Mouse (Mus musculus) left cerebral cortex, postnatal 36 days (tissue): ENCODE measurements at regions not wholly inside any gene's neighbourhood (a gene's known extent, or its start where the extent isn't known, plus 50 kb on each side); places are given as distances from the start of the nearest gene placed in this dataset.
"Not testable (repeated sequence)": the region's sequence is repeated elsewhere in the genome, so short reads cannot be mapped to it uniquely, and the experiment has no call there.

Experiments
- DNase-seq, 2 experiments: peaks; one replicate each; pipeline ENCODE4 v3.0.0; 2021 to 2022; ENCODE audit warnings: low spot score in 2 of 2, mixed read lengths in 1 of 2
- intact Hi-C: fragments of 180-260 bp; cut with DNase I; formaldehyde crosslinking; loops from one replicate; pipeline ENCODE4 v1.15.1; 2025

DNA sequence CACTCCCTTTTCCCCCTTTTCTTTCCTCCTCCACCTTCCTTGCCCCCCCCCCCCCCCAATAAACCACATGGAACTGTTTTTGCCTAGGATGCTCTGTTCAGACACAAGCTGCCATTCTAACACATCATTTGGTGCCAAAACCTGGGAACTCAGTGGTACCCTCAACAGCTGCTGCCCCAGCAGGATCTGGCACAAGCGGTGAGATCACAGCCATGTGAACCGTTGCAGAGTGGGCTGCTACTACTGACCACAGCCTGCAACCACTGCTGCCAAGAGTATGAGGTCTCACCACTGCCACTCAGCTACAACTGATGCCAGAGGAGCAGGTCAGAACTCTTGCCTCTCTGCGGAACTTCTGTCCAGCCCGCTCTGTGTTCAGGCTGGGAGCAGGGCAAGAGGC, 206.2 kb downstream of the Pcsk1 start:
- no peak for DNase-seq

DNA sequence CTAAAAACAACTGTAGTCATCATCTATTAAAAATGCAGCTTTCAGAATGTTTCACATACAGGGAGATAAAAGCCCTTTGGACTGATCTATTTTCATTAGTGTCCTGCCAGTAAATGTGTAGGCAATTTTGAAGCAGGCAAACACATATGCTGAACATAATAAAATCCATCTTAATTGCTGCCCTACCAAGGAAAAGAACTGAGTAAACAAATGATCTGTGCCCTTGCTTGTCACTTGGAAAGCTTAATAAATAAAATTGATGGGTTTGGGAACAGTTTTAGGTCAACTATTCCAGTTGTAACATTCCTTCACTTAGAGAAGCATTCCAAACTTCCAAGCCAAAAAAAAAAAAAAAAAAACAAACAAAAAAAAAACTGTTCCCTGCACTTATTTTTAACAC, 230.2 kb downstream of the Pcsk1 start:
- intact Hi-C loops, result no loop called here
- DNase-seq, result no peak

More for the DNA sequence above, 206.2 kb downstream of the Pcsk1 start:
- intact Hi-C loops, result no loop called here

DNA sequence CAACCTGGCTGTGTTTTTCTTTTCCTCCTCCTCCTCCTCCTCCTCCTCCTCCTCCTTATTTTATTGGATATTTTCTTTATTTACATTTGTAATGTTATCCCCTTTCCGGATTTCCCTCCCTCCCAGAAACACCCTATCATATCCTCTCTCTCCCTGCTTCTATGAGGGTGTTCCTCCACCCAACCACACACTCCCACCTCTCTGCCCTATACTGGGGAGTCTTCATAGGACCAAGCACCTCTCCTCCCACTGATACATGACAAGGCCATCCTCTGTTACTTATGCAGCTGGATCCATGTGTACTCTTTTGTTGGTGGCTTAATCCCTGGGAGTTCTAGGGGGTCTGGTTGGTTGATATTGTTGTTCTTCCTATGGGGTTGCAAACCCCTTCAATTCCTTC, 230.6 kb downstream of the Pcsk1 start:
- DNase-seq, result no peak
- intact Hi-C loops, result no loop called here

DNA sequence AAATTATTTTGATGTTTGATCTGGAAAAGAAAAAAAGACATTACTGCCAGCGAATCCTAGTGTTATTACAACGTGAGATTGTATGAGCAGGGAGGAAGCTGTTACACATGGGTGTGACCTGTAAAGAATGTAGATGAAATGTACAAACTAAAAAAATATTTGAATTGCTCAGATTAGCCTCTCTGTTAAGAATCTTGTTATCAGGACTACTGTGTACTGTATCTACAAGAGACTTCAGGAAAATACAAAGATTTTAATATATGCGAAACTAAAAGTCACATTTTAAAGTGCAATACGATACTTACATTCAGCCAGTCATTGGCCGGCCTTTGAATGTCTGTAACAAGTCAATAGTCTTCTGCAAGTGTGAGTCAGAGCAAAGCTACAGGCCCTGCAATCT, 247.4 kb downstream of the Pcsk1 start:
- intact Hi-C loops, result no loop called here
- no peak for DNase-seq

DNA sequence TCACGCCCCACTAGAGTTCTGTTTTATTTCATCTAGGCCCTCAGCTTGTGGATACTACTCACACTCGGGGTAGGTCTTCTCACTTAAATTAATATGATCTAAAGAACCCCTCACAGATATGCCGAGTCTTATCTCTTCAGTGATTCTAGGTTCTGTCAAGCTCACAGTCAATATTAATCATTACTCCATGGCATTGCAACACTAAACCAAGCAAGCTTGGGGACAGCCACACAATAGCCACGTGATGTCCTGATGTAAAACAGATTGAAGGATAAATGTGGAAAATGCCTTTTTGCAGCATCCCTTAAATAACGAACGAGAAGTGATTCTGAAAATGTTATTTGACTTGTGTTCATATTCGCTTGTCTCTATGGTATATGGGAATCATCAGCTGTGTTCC, 253.8 kb downstream of the Pcsk1 start:
- DNase-seq, result no peak
- intact Hi-C loops, result no loop called here

DNA sequence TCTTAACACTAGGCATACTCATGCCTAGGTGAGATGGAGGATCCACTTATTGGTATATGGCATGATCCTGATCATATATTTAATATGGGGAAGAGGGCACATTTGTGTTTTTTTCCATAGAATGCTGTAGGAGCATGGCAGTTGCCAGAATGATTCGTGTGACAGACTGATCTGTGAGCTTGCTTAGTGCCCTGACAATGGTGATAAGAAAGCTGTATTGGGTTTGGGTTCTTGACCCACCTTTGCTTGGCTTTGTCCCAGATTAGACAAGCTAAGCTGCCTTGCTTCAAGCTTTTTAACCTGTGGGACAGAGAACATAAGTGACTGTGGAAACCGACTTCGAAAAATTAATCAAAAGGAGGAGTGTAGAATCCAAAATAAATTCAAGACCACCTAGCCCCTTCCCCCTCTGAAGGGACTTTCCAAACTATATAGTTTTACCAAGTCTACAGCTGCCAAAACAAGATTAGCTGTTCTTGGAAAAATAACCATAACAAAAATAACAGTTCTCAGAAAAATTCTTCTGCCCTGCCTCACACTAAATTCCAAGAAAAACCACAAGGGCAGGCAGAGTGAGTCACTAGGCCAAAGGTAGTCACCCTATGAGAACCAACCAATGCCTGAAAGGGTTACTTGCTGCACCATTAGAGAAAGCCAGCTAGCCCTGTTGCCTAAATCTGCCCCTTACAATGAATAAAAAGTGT, 277.2 kb downstream of the Pcsk1 start:
- intact Hi-C loops, result no loop called here
- DNase-seq, result no peak

DNA sequence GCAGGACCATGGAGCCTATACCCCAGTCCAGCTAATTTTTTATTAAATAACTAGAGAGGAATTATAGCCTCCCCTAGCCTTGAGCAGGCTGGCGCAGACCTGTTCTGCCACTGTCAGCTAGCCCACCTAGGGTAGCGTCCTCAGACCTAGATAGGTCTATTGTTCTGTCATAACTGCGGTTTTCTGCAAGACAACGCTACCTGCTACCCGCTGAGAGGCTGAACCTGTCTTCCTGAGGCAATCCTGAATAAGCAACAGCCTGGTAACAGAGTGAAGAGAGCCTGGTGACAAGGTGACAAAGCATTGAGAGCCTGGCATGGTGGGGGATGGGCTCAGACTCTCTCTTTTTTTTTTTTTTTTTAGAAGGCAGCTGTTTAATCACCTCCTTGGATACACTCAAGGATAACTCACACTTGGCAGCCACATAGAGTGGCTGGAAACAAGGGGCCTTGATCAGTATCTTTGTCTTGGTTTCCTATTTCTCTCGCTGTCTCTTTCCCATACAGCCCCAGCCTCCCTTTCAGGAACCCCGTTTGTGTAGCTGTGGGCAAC, 278.7 kb downstream of the Pcsk1 start:
- intact Hi-C loops, result no loop called here
- no peak for DNase-seq

DNA sequence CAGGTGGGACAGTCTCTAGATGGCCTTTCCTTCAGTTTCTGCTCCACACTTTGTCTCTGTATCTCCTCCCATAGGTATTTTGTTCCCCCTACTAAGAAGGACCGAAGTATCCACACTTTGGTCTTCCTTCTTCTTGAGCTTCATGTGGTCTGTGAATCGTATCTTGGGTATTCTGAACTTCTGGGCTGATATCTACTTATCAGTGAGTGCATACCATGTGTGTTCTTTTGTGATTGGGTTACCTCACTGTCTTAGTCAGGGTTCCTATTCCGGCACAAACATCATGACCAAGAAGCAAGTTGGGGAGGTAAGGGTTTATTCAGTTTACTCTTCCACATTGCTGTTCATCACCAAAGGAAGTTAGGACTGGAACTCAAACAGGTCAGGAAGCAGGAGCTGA, 287.5 kb downstream of the Pcsk1 start:
- DNase-seq, intact Hi-C loops: not testable (repeated sequence)

DNA sequence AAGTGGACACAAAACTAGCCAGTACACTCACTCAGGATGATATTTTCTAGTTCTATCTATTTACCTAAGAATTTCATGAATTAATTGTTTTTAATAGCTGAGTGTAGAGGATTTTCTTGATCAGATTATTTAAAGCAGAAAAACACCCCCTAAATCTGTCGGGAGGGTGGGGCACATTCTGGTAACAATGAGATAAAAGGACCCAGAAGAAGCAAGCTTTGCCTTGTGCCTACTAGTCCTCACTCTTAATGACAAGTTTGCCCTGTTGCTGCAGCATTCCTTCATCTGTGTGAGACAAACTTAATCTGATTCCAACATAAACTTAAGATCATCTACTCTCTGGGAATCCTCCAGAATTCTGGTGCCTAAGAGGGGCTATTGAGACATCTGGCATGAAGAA, 288.1 kb downstream of the Pcsk1 start:
- intact Hi-C loops, result no loop called here
- DNase-seq, result no peak

DNA sequence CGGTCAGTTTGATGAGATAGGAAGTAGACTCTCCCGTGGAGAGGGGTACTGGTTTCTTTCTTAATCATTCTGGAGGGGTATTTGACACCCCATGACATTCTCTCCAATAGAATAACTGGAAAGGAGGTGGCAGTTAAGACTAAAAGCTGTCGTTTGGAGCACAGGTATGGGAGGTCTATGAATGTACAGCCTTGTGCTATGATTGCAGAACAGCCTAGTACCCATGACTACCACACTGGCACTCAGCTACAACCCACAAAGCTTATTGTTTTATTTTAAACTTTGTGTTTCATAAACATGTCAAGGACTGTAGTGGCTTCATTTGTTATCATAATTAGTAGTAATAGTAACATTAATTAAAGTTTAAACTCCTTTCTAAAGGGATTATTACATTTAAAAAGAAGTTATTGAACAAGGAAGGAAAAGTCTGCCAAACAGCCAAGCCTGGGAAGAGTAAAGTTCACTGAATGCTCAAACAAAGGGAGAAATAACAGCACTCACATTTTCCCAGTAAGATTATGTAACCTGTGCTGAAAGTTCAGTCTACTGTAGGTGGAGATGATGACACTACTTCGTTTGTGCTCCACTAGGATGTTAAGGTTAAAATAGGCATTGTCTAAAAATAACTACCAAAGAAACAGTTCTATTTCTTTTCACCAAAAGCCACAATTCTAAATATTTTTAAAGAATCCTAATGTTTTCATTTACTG, 295.2 kb downstream of the Pcsk1 start:
- intact Hi-C loops, result loop anchor here (5.0 kb wide), 1 partner anchor 618 kb away; no protein-coding TSS in a partner anchor
- DNase-seq, result no peak

DNA sequence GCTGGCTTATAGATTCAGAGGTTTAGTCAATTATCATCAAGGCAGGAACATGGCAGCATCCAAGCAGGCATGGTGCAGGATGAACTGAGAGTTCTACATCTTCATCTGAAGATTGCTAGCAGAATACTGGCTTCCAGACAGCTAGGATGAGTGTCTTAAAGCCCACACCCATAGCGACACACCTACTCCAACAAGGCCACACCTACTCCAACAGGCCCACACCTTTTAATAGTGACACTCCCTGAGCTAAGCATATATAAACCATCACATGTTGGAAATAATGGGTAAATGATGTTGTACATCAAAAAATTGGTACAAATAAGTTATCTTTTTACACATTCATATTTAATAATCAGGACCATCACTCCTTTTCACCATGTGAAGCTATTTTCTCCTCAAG, 299.6 kb downstream of the Pcsk1 start:
- intact Hi-C loops, result no loop called here
- DNase-seq, result no peak

DNA sequence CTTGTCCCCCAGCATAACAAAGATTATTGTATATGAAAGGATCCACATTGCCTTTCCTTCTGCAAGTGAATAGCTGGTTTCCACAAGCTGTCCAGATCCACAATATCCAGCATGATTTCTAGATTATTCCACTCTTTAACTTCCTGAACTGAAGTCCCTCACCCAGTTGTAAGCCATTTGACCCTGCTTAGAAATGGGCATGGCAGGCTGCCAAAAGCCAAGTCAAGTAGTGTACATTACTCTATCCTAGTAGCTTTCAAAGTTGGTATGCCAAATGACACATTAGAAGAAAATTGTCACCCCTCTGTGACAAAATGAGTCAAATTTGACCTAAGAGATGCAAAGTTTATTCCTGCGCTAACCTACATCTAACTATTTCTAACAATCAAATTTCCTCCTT, 300.6 kb downstream of the Pcsk1 start:
- no peak for DNase-seq
- intact Hi-C loops, result no loop called here

DNA sequence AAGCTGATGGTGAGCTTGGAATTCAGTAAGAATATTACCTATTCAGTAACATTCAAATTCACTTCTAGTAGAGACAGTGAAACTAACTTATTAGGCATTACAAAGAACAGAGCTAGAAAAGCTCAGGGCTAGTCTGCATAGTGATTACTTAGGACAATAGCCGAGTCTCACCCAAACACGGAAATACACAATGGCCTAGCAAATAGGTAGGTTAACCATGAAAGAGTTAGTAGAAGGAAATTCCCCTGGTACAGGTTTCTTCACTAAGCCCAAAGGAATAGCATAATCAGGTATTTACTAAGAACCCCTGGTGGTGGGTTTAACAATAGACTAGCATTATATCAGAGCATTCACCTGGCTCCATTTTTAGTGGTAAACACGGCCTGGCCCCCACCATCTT, 306.7 kb upstream of the Ell2 start:
- intact Hi-C loops, DNase-seq: not testable (repeated sequence)

DNA sequence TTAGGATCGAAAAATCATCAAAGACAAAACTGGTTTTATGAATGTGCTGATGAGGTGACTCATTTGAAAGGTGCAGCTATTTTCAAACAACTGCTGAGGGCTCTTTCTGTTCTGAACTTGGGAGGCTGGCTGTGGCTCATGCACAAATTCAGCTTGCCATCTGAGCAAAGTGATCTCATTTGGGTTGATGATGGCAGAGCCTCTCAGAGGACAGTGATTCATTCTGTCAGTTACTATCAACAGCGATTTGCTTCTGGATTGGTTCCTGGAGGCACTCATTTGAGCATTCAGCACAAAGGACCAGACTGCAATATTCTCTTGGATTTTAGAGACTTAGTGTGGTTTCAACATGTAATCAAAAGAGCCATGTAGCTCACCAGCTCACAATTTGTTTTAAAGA, 285.8 kb upstream of the Ell2 start:
- no peak for DNase-seq

DNA sequence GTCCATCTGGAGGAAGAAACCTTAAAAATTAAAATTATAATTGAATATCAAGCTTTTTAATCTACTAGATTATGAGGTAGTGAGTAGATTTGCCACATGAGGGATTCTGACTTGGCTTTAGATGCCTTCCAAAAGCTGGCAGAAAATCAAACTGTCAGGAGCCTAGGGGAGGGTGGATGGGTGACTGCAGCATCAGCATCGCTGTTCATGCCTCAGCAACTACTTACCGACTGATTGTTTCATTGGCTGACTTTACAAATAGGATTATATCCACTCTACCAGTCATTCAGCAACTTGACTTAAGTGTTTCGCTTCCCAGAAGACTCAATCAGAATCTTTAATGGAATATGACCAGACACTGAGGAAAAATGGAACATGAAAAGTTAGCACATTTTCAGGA, 279.6 kb upstream of the Ell2 start:
- no peak for DNase-seq
- intact Hi-C loops, result no loop called here

More for the DNA sequence above, 285.8 kb upstream of the Ell2 start:
- intact Hi-C loops, result no loop called here

DNA sequence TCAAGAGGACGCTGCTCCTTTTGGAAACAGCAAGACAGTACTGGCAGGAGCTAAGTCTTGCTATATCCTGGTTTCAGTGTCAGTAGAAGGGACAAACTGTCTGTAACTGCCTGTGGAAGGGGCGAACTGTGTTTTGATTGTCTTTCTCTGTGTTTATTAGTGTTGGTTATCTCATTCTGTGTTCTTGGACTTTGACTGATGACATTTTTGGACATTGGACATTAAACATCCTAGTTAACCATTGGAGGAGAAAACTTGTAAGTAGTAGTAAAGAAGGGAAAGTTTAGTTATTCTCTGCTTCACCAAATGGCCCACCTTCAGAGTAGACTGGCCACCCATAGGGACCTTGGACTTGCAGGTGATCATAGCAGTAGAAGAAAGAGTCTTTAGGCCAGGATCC, 267.4 kb upstream of the Ell2 start:
- intact Hi-C loops, result no loop called here
- no peak for DNase-seq

DNA sequence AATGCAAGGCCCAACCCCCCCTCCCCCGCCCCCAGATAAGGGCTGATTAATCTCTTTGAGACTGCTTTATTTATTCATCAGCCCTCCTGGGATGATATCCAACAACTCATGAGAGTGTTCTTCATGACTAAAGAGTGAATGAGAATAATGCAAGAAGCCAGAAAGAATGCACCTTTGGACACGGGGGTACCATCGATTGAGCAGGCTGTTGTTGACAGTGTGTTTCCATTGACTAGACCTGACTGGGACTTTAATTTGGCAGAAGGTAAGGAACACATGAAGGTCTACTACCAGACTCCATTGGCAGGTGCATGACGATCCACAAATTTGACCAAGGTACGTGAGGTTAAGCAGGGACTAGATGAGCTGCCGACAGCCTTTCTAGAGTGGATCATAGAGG, 266.5 kb upstream of the Ell2 start:
- DNase-seq, result no peak
- intact Hi-C loops, result no loop called here

DNA sequence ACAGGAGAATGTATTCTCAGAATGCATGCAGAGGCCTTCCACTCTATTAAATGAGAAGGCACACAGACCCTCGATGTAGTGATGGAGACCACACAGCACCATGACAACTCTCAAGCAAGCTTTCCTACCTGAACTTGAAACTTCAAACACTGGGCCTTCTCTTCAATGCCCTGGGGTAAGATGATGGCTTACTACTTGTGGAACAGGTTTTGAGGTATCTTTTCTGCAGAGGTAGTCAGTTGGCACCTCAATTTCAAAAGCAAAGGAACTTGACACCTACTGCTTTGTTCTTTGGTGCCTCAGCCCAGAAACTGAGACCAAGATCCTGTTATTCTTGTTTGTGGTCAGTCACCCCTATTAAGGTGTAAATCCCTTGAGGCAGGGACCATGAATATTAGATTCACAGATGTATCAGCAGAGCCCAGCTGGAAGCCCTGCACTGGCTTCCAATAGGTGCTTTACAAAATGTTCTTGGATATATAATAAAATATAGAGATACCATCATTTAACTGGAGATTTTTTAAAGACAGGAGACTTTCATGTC, 246.2 kb upstream of the Ell2 start:
- intact Hi-C loops, result no loop called here
- DNase-seq, result no peak

DNA sequence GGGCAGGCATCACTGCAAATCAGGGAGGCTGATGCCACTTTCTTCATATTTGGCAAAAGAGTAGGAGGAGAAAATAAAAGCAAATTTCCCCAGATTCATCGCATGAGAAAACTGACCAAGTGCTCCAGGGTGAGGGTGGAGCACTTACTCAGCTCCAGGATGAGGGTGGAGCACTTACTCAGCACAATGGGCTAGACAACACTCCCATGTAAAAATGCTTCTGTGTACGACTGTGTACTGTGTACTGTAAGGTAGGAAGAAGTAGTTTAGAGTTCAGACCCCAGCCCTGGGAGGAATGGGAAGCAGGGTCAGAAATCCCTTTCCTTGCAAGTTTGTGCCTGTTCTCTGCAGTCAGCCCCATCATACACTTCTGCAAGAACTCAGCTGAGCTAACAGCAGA, 245.3 kb upstream of the Ell2 start:
- DNase-seq, result no peak
- intact Hi-C loops, result no loop called here

DNA sequence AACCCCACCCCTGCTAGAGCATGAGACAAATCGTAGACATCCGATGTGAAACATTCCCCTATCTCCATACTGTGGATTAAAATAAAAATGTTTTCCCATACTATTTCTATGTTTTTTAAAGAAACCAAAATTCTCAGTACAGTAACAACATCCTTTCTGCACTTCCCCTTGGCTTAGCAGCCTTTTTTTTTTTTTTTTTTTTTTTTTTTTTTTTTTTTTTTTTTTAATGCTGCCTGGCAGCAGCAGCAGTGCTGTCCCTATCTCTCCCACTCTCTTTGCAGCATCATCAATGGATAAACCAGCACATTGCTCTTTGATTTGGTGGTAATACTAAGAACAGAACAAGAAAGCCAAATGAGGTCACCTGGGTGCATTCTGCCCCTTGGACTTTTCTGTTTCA, 239.3 kb upstream of the Ell2 start:
- intact Hi-C loops, result no loop called here
- no peak for DNase-seq
